Mouse (Mus musculus): ENCODE data around the gene Trim29.

GRCm38 (mm10) chr9:43331476-43332471 lies 21.1 kb downstream of the Trim29 start:
- TF ChIP-seq CTCF (IDR thresholded peaks at IDR 0.05; ENCODE audit: insufficient read depth, low read length) (no peak), POLR2A (IDR thresholded peaks at IDR 0.05; ENCODE audit: borderline replicate concordance, extremely low read depth, low read depth, low read length) (no peak)

Measured in lung, adult 2 months (tissue).